Comparison of ENCODE assay signal across 8 mouse cellular contexts in genomic region chrX:36874704-36875128, GRCm38 (mm10). TPM values are rescaled to one million over a fixed set of nuclear protein-coding genes. Genes with fewer than 3 reads are reported as not detected.
DNase-seq lines count a peak whose midpoint lies in the region; ATAC-seq and TF ChIP-seq lines count a peak whose summit lies in the region.

No protein-coding gene starts in this region.

- peak overlapping the region; percentile 72 for H3K4me3 ChIP-seq in cerebellum, adult 2 months (replicated peaks; ENCODE audit: insufficient read depth, low read depth, low read length)
- H3K4me3 ChIP-seq in thymus, adult 2 months (ENCODE audit: control insufficient read depth, insufficient read depth, low read length), result peak overlapping the region; percentile 89
- peak overlapping the region; percentile 73 to 94 for H3K4me3 ChIP-seq in liver, embryonic 14.5 days (ENCODE audit: insufficient read depth in 1 of 2, low read depth in 2 of 2, low read length in 2 of 2)
- H3K4me3 ChIP-seq in small intestine, adult 2 months (ENCODE audit: low read depth, low read length), result peak overlapping the region; percentile 100

- no peak for TF ChIP-seq POLR2A in cerebellum, adult 2 months (IDR thresholded peaks at IDR 0.05; ENCODE audit: borderline replicate concordance, insufficient read depth, low read length)
- no peak for TF ChIP-seq POLR2A in thymus, adult 2 months (IDR thresholded peaks at IDR 0.05; ENCODE audit: control insufficient read depth, extremely low read depth, insufficient read depth, low read length, poor library complexity)
- no peak for TF ChIP-seq POLR2A in small intestine, adult 2 months (IDR thresholded peaks at IDR 0.05; ENCODE audit: low read depth, low read length)

- peak; percentile 32; the same call in 1 of the 2 replicates for ATAC-seq in granulocyte monocyte progenitor cell, adult 5-6 weeks (replicated peaks; ENCODE audit: poor library complexity, severe bottlenecking)
- ATAC-seq in liver, embryonic 14.5 days (ENCODE audit: insufficient read depth), result peak; percentile 42; the same call in 1 of the 2 replicates

- DNase-seq in cerebellum, adult 2 months, result no peak
- DNase-seq in cerebellum, adult 9-11 months, result no peak
- peak; percentile 12 for DNase-seq in thymus, adult 2 months
- DNase-seq in thymus, adult 18-20 months, result no peak
- DNase-seq in liver, embryonic 14.5 days (ENCODE audit: low read depth in 3 of 3, low spot score in 3 of 3), result no peak
- DNase-seq in kidney, adult 11 months, result no peak

- no peak for TF ChIP-seq EP300 in liver, embryonic 14.5 days (IDR thresholded peaks at IDR 0.05; ENCODE audit: low read depth)

- TF ChIP-seq CTCF in cerebellum, adult 2 months (IDR thresholded peaks at IDR 0.05; ENCODE audit: borderline replicate concordance, insufficient read depth, low read depth, low read length), result no peak
- TF ChIP-seq CTCF in thymus, adult 2 months (IDR thresholded peaks at IDR 0.05; ENCODE audit: borderline replicate concordance, control insufficient read depth, extremely low read depth, insufficient read depth, low read length, poor library complexity), result no peak
- TF ChIP-seq CTCF in liver, embryonic 14.5 days (IDR thresholded peaks at IDR 0.05; ENCODE audit: low read depth), result no peak
- TF ChIP-seq CTCF in small intestine, adult 2 months (IDR thresholded peaks at IDR 0.05; ENCODE audit: extremely low read depth, insufficient read length, insufficient replicate concordance, low read depth, low read length), result no peak

- no peaks in the 10 kb centered on the region for H3K4me1 ChIP-seq in cerebellum, adult 2 months (ENCODE audit: control insufficient read depth, insufficient read depth, low read length)
- no peaks in the 10 kb centered on the region; the same call in 1 of the 2 replicates for H3K4me1 ChIP-seq in thymus, adult 2 months (replicated peaks; ENCODE audit: control insufficient read depth, insufficient read depth, low read length)
- H3K4me1 ChIP-seq in liver, embryonic 14.5 days (replicated peaks; ENCODE audit: control insufficient read depth in 2 of 2, insufficient read depth in 2 of 2, low read length in 1 of 2), result peaks cover 0 to 8% of the 10 kb centered on the region in 2 experiments; a peak in 1 of 4 replicates
- no peaks in the 10 kb centered on the region for H3K4me1 ChIP-seq in small intestine, adult 2 months (ENCODE audit: control insufficient read depth, insufficient read depth, insufficient read length, low read length)

- no peaks in the 10 kb centered on the region for H3K9me3 ChIP-seq in liver, embryonic 14.5 days (ENCODE audit: control insufficient read depth, low read length)

- 7% methylated on average over 36 of the region's 36 CpGs for WGBS in cerebellum, adult 2 months
- WGBS in thymus, adult 2 months, result under 1% methylated on average over 24 of the region's 36 CpGs
- 12% methylated on average over 34 of the region's 36 CpGs for WGBS in liver, embryonic 14.5 days (ENCODE audit: insufficient replicate concordance)
- WGBS in small intestine, adult 2 months, result 7% methylated on average over 36 of the region's 36 CpGs

- no peak overlapping the region for H3K27ac ChIP-seq in cerebellum, adult 2 months (ENCODE audit: insufficient read depth, low read length)
- H3K27ac ChIP-seq in thymus, adult 2 months (ENCODE audit: control insufficient read depth, insufficient read depth, low read length), result no peak overlapping the region
- H3K27ac ChIP-seq in liver, embryonic 14.5 days, result peak overlapping the region; percentile 37; the same call in 1 of the 2 replicates
- peak overlapping the region; percentile 51 for H3K27ac ChIP-seq in small intestine, adult 2 months (ENCODE audit: insufficient read depth, low read depth, low read length)

- H3K27me3 ChIP-seq in cerebellum, adult 2 months (ENCODE audit: control insufficient read depth, insufficient read depth, low read length), result no peaks in the 10 kb centered on the region
- H3K27me3 ChIP-seq in thymus, adult 2 months (ENCODE audit: control insufficient read depth, insufficient read depth, low read length), result no peaks in the 10 kb centered on the region
- no peaks in the 10 kb centered on the region for H3K27me3 ChIP-seq in liver, embryonic 14.5 days (ENCODE audit: control insufficient read depth, insufficient read depth, low read length)
- no peaks in the 10 kb centered on the region for H3K27me3 ChIP-seq in small intestine, adult 2 months (ENCODE audit: control insufficient read depth, insufficient read depth, low read length)

- peak overlapping the region; percentile 90 for H3K9ac ChIP-seq in liver, embryonic 14.5 days (replicated peaks)

- no peaks in the 10 kb centered on the region for H3K36me3 ChIP-seq in thymus, adult 2 months (ENCODE audit: control insufficient read depth, insufficient read depth, low read length)
- no peaks in the 10 kb centered on the region for H3K36me3 ChIP-seq in liver, embryonic 14.5 days (replicated peaks; ENCODE audit: control insufficient read depth, insufficient read depth, low read depth)
- peaks cover 4% of the 10 kb centered on the region; the same call in 1 of the 2 replicates for H3K36me3 ChIP-seq in small intestine, adult 2 months (ENCODE audit: control insufficient read depth, insufficient read depth, low read length)

- H3K4me2 ChIP-seq in liver, embryonic 14.5 days (ENCODE audit: low read depth), result peak overlapping the region; percentile 79

RNA-seq across cellular contexts. Expression of gene C330007P06Rik, which starts 0.8 kb away (rescaled TPM):
- 28.8 and 30.2 TPM in 2 replicates for polyA plus RNA-seq in cerebellum, adult 2 months (2012; rRNA removed)
- polyA plus RNA-seq in thymus, adult 2 months (2012; rRNA removed), result 15.3 and 18.9 TPM in 2 replicates
- total RNA-seq in granulocyte monocyte progenitor cell, adult 5-6 weeks (2014; fragmentation: Nextera tagmentation), result 26.3 and 26.8 TPM in 2 replicates
- total RNA-seq in granulocyte monocyte progenitor cell, adult 5-6 weeks (2017), result 70.1 and 71.1 TPM in 2 replicates
- polyA plus RNA-seq in liver, embryonic 14.5 days (2012; rRNA removed), result 5.2 and 6.2 TPM in 2 replicates
- polyA plus RNA-seq in liver, embryonic 14.5 days (2014; fragmentation: Nextera tagmentation; extraction: Ambion mirVana), result 14.6 and 17.8 TPM in 2 replicates
- 2.8 and 5.2 TPM in 2 replicates for polyA plus RNA-seq in small intestine, adult 2 months (2012; rRNA removed)

RNA-seq across cellular contexts. Expression of gene Ube2a, which starts 1.0 kb away (rescaled TPM):
- 39.8 and 41.1 TPM in 2 replicates for polyA plus RNA-seq in cerebellum, adult 2 months (2012; rRNA removed)
- 45.9 and 53.4 TPM in 2 replicates for polyA plus RNA-seq in thymus, adult 2 months (2012; rRNA removed)
- 108 and 126 TPM in 2 replicates for total RNA-seq in granulocyte monocyte progenitor cell, adult 5-6 weeks (2014; fragmentation: Nextera tagmentation)
- 12.7 and 28.0 TPM in 2 replicates for total RNA-seq in granulocyte monocyte progenitor cell, adult 5-6 weeks (2017)
- polyA plus RNA-seq in liver, embryonic 14.5 days (2012; rRNA removed), result 19.4 and 21.4 TPM in 2 replicates
- polyA plus RNA-seq in liver, embryonic 14.5 days (2014; fragmentation: Nextera tagmentation; extraction: Ambion mirVana), result 72.8 and 80.2 TPM in 2 replicates
- 20.6 and 34.2 TPM in 2 replicates for polyA plus RNA-seq in small intestine, adult 2 months (2012; rRNA removed)

RNA-seq across cellular contexts. Expression of gene Nkrf, which starts 28.0 kb away (rescaled TPM):
- polyA plus RNA-seq in cerebellum, adult 2 months (2012; rRNA removed), result 21.4 and 24.3 TPM in 2 replicates
- polyA plus RNA-seq in thymus, adult 2 months (2012; rRNA removed), result 1.2 and 1.7 TPM in 2 replicates
- total RNA-seq in granulocyte monocyte progenitor cell, adult 5-6 weeks (2014; fragmentation: Nextera tagmentation), result 17.9 and 19.6 TPM in 2 replicates
- 12.9 and 14.1 TPM in 2 replicates for total RNA-seq in granulocyte monocyte progenitor cell, adult 5-6 weeks (2017)
- 1.3 and 2.7 TPM in 2 replicates for polyA plus RNA-seq in liver, embryonic 14.5 days (2012; rRNA removed)
- 1.2 and 1.3 TPM in 2 replicates for polyA plus RNA-seq in liver, embryonic 14.5 days (2014; fragmentation: Nextera tagmentation; extraction: Ambion mirVana)
- polyA plus RNA-seq in small intestine, adult 2 months (2012; rRNA removed), result 0.08 TPM in 2 replicates

Comparison
In these comparisons a context has a peak if more than half of its experiments do, and no peak if none do; other contexts are left out.
1. H3K27ac ChIP-seq: peak in liver, embryonic 14.5 days (single experiment) and small intestine, adult 2 months (single experiment); none in cerebellum, adult 2 months (single experiment) and thymus, adult 2 months (single experiment).
2. Peak in every context shown above with its lines, with median percentiles within 50 percentile points of each other: H3K4me3 ChIP-seq.